Mouse (Mus musculus): ENCODE data around the gene Stat6.

Stat6 gene

GRCm38 (mm10) chr10:127708850-127709370 is 66.1 kb downstream of the Stat6 start:
- in situ Hi-C loops (cut with MboI, MseI), result no loop called here

- in situ Hi-C loops (cut with MboI, MseI), result no loop called here
These were observed 67.5 kb downstream of the Stat6 start for GRCm38 (mm10) chr10:127710331-127710730.
